Mouse (Mus musculus): ENCODE data around the gene Lrig2. TPM values are rescaled to one million over a fixed set of nuclear protein-coding genes. Genes with fewer than 3 reads are reported as not detected.
A peak's percentile ranks its signal among the peaks of the same experiment; 100 is the strongest.

The Lrig2 gene
- polyA plus RNA-seq, 2 experiments, result 15.0 to 20.2 TPM

- Histone ChIP-seq H3K9me3 (ENCODE audit: control insufficient read depth, low read length) (no peaks in the 10 kb centered on the region), H3K9ac (ENCODE audit: low read depth, low read length, severe bottlenecking) (no peak overlapping the region), H3K4me2 (replicated peaks; ENCODE audit: low read depth, low read length, severe bottlenecking) (no peak overlapping the region), H3K4me3 (replicated peaks; ENCODE audit: low read length) (no peak overlapping the region), H3K36me3 (ENCODE audit: control insufficient read depth, insufficient read depth, low read length) (no peaks in the 10 kb centered on the region), H3K27ac (replicated peaks; ENCODE audit: low read depth, low read length) (no peak overlapping the region), H3K4me1 (ENCODE audit: control insufficient read depth, insufficient read depth, low read length) (no peaks in the 10 kb centered on the region), H3K27me3 (ENCODE audit: control insufficient read depth, insufficient read depth, low read length) (no peaks in the 10 kb centered on the region)
- ATAC-seq (ENCODE audit: low FRiP score, low read depth) (peak; percentile 47; the same call in 1 of the 2 replicates), DNase-seq (ENCODE audit: low spot score) (no peak)
- no peak for TF ChIP-seq POLR2A (IDR thresholded peaks at IDR 0.05; ENCODE audit: borderline replicate concordance, extremely low read depth, insufficient read depth, insufficient read length)
- 63% methylated on average over 2 of the region's 2 CpGs for WGBS
Observed at GRCm38 (mm10) chr3:104447240-104447639, 64.5 kb downstream of the Lrig2 start.

GRCm38 (mm10) chr3:104446689-104447088 lies 65.0 kb downstream of the Lrig2 start:
- Histone ChIP-seq H3K9me3 (ENCODE audit: control insufficient read depth, low read length) (no peaks in the 10 kb centered on the region), H3K4me2 (replicated peaks; ENCODE audit: low read depth, low read length, severe bottlenecking) (no peak overlapping the region), H3K27me3 (ENCODE audit: control insufficient read depth, insufficient read depth, low read length) (no peaks in the 10 kb centered on the region), H3K27ac (replicated peaks; ENCODE audit: low read depth, low read length) (no peak overlapping the region), H3K36me3 (ENCODE audit: control insufficient read depth, insufficient read depth, low read length) (no peaks in the 10 kb centered on the region), H3K9ac (ENCODE audit: low read depth, low read length, severe bottlenecking) (no peak overlapping the region), H3K4me1 (ENCODE audit: control insufficient read depth, insufficient read depth, low read length) (0 out of 2 replicates have a peak, but pooled peaks cover under 1% of the 10 kb centered on the region), H3K4me3 (replicated peaks; ENCODE audit: low read length) (no peak overlapping the region)
- DNase-seq (ENCODE audit: low spot score) (no peak), ATAC-seq (ENCODE audit: low FRiP score, low read depth) (no peak)
- WGBS, result 79% methylated on average over 6 of the region's 6 CpGs
- no peak for TF ChIP-seq POLR2A (IDR thresholded peaks at IDR 0.05; ENCODE audit: borderline replicate concordance, extremely low read depth, insufficient read depth, insufficient read length)

- Histone ChIP-seq H3K4me1 (ENCODE audit: control insufficient read depth, insufficient read depth, low read length) (0 out of 2 replicates have a peak, but pooled peaks cover 3% of the 10 kb centered on the region), H3K27ac (replicated peaks; ENCODE audit: low read depth, low read length) (no peak overlapping the region), H3K9me3 (ENCODE audit: control insufficient read depth, low read length) (no peaks in the 10 kb centered on the region), H3K4me3 (replicated peaks; ENCODE audit: low read length) (no peak overlapping the region), H3K4me2 (replicated peaks; ENCODE audit: low read depth, low read length, severe bottlenecking) (no peak overlapping the region), H3K27me3 (ENCODE audit: control insufficient read depth, insufficient read depth, low read length) (no peaks in the 10 kb centered on the region), H3K36me3 (ENCODE audit: control insufficient read depth, insufficient read depth, low read length) (no peaks in the 10 kb centered on the region), H3K9ac (ENCODE audit: low read depth, low read length, severe bottlenecking) (no peak overlapping the region)
- DNase-seq (ENCODE audit: low spot score), result no peak
- WGBS, result 33% methylated on average over 6 of the region's 6 CpGs
- no peak for TF ChIP-seq POLR2A (IDR thresholded peaks at IDR 0.05; ENCODE audit: borderline replicate concordance, extremely low read depth, insufficient read depth, insufficient read length)
- ATAC-seq (ENCODE audit: low FRiP score, low read depth), result no peak
Observed at GRCm38 (mm10) chr3:104445576-104445975, 66.1 kb downstream of the Lrig2 start.

GRCm38 (mm10) chr3:104444946-104445460 lies 66.7 kb downstream of the Lrig2 start:
- DNase-seq (ENCODE audit: low spot score), result no peak
- Histone ChIP-seq H3K36me3 (ENCODE audit: control insufficient read depth, insufficient read depth, low read length) (no peaks in the 10 kb centered on the region), H3K27me3 (ENCODE audit: control insufficient read depth, insufficient read depth, low read length) (no peaks in the 10 kb centered on the region), H3K4me1 (ENCODE audit: control insufficient read depth, insufficient read depth, low read length) (0 out of 2 replicates have a peak, but pooled peaks cover 3% of the 10 kb centered on the region), H3K9ac (ENCODE audit: low read depth, low read length, severe bottlenecking) (no peak overlapping the region), H3K4me2 (replicated peaks; ENCODE audit: low read depth, low read length, severe bottlenecking) (no peak overlapping the region), H3K9me3 (ENCODE audit: control insufficient read depth, low read length) (no peaks in the 10 kb centered on the region), H3K27ac (replicated peaks; ENCODE audit: low read depth, low read length) (no peak overlapping the region), H3K4me3 (replicated peaks; ENCODE audit: low read length) (no peak overlapping the region)
- 63% methylated on average over 3 of the region's 3 CpGs for WGBS
- TF ChIP-seq POLR2A (IDR thresholded peaks at IDR 0.05; ENCODE audit: borderline replicate concordance, extremely low read depth, insufficient read depth, insufficient read length), result no peak
- ATAC-seq (ENCODE audit: low FRiP score, low read depth), result no peak

- Histone ChIP-seq H3K4me1 (ENCODE audit: control insufficient read depth, insufficient read depth, low read length) (0 out of 2 replicates have a peak, but pooled peaks cover 3% of the 10 kb centered on the region), H3K9me3 (ENCODE audit: control insufficient read depth, low read length) (no peaks in the 10 kb centered on the region), H3K4me3 (replicated peaks; ENCODE audit: low read length) (no peak overlapping the region), H3K27me3 (ENCODE audit: control insufficient read depth, insufficient read depth, low read length) (no peaks in the 10 kb centered on the region), H3K9ac (ENCODE audit: low read depth, low read length, severe bottlenecking) (no peak overlapping the region), H3K27ac (replicated peaks; ENCODE audit: low read depth, low read length) (no peak overlapping the region), H3K4me2 (replicated peaks; ENCODE audit: low read depth, low read length, severe bottlenecking) (no peak overlapping the region), H3K36me3 (ENCODE audit: control insufficient read depth, insufficient read depth, low read length) (no peaks in the 10 kb centered on the region)
- DNase-seq (ENCODE audit: low spot score), result no peak
- no peak for ATAC-seq (ENCODE audit: low FRiP score, low read depth)
- TF ChIP-seq POLR2A (IDR thresholded peaks at IDR 0.05; ENCODE audit: borderline replicate concordance, extremely low read depth, insufficient read depth, insufficient read length), result no peak
- WGBS, result 80% methylated on average over 3 of the region's 3 CpGs
Observed at GRCm38 (mm10) chr3:104444082-104444481, 67.6 kb downstream of the Lrig2 start.

Data from limb, embryonic 14.5 days (tissue).